Mouse (Mus musculus) brain, adult 2 months (tissue): Measurements from ENCODE around the gene Tnfsf9.

Experiments used
- DNase-seq: peaks from one replicate; pipeline ENCODE4 v3.0.0; 2011; ENCODE audit warnings: low read depth, low spot score

Tnfsf9 gene

GRCm38 (mm10) chr17:57105181-57106034 is at the start of gene Tnfsf9:
Gene Tnfsf9 (plus strand): TSS chr17:57105325.
- DNase-seq: peak; percentile 63

- DNase-seq: no peak
Measured at GRCm38 (mm10) chr17:57056246-57056645, 48.9 kb upstream of the Tnfsf9 start.

DNA sequence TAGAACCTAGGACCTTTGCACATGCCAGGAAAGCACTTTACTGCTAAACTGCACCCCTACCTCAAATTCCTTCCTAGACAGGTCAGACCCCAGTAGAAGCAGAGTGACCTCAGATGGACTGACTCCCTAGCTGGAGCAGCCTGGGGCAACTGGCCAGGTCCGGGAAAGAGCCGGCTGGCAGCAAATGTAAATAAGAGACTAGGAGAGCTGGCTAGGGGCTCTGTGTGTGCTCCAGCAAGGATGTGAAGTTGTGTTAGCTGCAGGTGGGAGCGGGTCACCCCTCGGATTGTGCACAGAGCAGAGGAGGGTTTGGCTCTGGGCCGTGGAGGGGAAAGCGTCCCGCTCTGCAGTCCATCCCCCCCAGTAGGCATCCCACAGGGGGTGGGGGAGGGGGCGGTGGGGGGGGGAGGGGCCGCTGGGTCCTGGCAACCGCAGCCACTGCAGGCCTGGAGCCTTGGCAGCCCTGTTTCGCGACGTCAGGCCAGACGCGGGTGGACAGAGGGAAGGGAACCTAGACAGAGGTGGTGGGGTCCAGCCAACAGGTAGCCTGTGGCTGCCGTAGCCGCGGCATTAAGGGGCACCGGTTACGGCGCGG is 46.1 kb upstream of the Tnfsf9 start, which contains the start of gene Crb3:
Crb3 (plus strand) TSS at position 215 of the 595 bp plus-strand sequence.
- DNase-seq: peak; percentile 45

DNA sequence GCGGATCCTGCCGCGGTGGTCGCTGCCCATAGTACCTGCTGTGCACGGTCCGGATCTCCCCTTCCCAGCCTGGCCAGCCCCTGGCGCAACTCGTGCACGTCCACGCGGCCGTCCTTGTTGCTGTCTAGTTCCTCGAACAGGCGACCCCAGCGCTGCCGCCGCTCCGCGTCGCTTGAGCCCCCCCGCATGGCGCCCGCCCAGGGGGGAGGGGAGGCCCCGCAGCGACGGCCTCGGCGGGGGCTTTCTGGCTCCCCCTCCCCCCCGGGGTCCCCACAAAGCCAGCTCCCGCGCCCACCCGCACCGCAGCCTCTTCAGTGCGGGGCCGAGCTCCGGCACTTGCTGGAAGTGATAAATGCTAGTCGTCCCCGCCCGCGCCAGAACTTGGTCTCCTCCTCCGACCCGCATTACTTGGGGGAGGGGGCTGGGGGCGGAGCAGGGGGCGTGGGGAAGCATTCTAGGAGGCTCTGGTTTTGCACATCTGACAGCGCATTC is 45.6 kb upstream of the Tnfsf9 start, which contains the start of gene Slc25a23:
Slc25a23 (minus strand) TSS at position 378 of the 492 bp plus-strand sequence.
- peak; percentile 90 for DNase-seq

- DNase-seq: peak; percentile 99
Measured at GRCm38 (mm10) chr17:57060231-57060801, 44.8 kb upstream of the Tnfsf9 start.

DNA sequence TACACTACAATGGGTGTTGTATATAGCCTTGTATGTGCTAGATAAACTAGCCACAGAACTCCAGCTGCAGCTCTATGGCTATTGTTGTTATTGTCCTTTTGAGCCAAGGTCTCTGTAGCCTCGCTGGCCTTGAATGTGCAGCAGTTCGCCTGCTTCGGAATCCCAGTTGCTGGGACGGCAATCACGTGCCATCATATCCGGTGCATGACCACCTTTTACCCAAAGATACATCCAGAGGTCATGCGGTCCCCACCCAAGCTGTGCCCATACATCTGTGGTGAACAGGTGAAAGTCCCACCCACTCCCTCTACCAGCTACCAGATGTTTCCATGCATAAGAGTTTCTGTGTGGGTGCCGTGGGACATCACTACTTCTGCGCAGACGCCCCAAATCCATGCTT is 44.1 kb upstream of the Tnfsf9 start:
- peak; percentile 19 for DNase-seq

GRCm38 (mm10) chr17:57062011-57062521 is 43.1 kb upstream of the Tnfsf9 start:
- DNase-seq: no peak

GRCm38 (mm10) chr17:57062548-57062947 is 42.6 kb upstream of the Tnfsf9 start:
- DNase-seq: no peak

DNA sequence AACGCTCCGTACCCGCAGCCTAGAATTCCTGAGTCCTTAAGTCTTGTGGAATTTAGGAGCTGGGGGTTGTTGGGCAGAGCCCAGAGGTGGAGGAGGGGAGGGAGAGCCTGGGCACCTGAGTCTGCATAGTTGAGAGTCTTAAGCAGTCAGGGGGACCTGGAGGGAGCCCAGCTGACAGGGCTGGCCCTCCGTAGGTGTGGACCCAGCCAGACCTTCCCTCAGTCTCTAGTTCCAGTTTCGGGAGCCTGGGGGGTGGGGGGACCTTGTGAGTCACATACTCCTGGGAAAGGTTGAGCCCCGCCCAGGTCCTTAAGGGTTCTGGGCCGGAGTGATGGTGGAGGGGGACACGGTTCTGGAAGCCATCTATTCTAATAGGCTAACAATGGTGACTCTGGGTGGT is 42.1 kb upstream of the Tnfsf9 start:
- no peak for DNase-seq

DNA sequence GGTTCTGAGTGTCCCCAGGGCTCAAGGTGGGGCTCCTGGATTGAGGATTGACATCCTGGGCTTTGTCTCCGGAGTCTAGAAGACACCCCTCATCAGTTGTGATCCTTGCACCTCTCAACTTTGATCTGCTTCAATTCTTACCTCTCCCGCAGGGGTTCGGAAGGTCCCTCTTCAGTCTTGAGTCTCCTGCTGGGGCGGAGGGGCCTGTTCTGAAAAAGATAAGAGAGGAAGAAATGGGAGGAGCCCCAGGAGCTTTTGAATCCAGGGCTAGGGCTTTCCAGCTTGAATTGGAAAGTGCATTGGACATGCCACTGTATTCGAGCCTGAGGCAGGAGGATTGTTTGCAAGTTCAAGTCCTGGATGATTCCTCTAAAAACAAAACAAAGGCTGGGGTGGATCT is 38.2 kb upstream of the Tnfsf9 start:
- DNase-seq: no peak

- DNase-seq: no peak
Measured at GRCm38 (mm10) chr17:57070272-57070671, 34.9 kb upstream of the Tnfsf9 start.

- DNase-seq: no peak
Measured at GRCm38 (mm10) chr17:57070699-57071098, 34.4 kb upstream of the Tnfsf9 start.

GRCm38 (mm10) chr17:57076916-57077315 is 28.2 kb upstream of the Tnfsf9 start:
- no peak for DNase-seq

DNA sequence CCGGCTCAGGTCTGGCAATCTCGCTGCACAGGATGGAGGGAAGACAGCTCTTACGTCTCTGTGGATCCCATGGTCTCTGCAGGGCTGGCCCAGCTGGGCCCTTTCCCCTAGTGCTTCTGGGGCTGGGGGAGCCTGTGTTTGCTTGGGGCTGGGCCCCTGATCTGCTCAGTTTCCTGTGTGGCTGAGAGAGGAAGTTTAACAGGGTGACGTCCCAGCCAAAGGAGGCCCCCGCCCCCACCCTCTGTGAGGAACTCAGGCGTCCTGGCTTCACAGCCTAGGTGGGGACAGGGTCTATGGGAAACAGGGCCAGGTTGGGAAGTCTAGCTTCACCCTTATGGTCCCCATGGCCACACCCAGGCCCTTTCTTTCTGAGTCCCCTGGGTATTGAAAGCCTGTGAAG is 26.8 kb upstream of the Tnfsf9 start, which contains the start of gene Dennd1c:
Dennd1c (minus strand) TSS at position 179 of the 400 bp plus-strand sequence.
- no peak for DNase-seq

DNA sequence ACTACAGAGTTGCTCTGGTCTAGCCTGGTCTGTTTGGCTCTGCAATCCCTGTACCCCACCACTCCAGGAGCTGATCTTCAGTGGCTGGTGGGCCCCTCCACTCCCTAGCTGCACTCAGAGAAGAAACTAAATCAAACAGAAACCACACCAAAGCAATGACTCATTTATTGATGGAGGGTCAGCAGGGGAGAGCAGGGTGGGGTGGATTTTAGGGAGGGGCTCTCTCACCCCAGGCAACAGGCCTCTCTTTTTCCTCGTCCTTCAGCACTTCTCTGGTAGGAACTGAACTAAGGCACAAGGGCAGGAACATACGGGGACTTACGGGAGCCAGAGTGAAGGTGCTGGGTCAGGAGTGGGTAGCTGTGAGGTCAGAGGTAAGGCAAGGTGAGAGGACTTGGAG is 25.2 kb upstream of the Tnfsf9 start:
- no peak for DNase-seq

DNA sequence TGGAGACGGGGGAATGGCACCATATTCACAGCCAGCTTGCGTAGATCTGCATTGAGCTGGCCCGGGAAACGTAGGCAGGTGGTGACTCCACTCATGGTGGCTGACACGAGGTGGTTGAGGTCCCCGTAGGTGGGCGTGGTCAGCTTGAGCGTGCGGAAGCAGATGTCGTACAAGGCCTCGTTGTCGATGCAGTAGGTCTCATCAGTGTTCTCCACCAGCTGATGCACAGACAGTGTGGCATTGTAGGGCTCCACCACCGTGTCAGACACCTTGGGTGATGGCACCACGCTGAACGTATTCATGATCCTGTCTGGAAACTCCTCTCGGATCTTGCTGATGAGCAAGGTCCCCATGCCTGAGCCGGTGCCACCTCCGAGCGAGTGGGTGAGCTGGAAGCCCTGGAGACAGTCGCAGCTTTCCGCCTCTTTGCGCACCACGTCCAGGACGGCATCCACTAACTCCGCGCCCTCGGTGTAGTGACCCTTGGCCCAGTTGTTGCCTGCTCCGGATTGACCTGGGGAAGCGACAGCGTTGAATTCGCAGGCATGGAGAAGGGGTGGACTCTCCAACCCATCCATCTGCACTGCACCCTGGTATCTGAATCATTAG is 23.8 kb upstream of the Tnfsf9 start:
- no peak for DNase-seq

DNA sequence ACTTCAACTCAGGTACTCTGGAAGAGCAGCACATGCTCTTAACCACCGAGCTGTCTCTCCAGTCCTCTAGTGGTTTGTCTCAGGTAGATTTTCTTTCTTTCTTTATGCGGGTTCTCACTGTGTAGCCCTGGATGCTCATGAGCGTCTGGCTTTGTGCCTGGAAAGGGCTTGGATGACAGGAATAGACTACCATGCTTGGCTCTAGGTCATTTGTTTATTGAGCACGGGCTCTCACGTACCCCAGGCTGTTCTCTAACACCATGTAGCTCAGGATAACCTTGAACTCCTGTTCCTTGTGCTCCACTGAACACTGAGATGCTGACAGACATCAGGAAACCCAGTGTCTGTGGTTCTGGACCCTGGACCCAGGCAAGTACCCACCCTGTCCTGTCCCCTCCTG is 22.6 kb upstream of the Tnfsf9 start:
- DNase-seq: peak; percentile 90

GRCm38 (mm10) chr17:57085970-57086757 is 19.0 kb upstream of the Tnfsf9 start:
- peak; percentile 95 for DNase-seq

DNA sequence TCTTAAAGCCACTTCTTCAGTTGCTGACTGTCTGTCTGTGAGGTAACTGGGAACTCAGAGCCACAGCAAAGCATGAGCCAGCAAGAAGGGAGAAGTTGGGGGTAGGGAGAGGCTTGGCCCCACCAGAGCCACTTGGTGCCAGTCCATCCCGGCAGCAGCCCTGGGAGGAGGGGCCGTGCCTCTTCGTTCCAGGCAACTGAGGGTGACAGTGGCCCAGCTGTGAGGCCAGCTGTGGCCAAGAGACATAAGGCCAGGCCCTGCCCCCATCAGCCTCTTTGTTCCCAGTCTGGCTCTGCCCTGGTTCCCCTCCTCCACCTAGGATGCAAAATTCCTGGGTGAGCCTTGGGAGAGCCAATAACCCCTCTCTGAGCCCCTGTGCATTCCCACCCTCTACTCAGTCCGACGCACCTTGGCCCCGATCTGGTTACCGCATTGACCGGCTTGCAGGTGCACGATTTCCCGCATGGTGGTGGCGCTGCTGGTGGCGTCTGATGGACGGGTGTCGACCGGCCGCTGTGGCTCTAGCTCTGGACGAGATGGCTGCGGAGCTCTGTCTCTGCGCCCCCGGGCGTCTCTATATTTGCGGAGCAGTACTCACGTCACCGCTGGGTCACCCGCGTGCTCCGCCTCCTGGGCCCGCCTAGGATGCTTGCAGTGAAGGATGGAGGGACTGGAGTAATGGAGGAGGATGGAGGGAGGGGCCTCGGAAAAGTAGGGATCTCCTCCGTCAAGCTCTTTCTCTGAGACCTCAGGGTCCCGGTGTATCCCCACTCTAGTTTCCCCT is 17.9 kb upstream of the Tnfsf9 start, which contains the start of gene Tubb4a:
Tubb4a (minus strand) TSS at position 734 of the 784 bp plus-strand sequence.
- peak; percentile 98 for DNase-seq

DNA sequence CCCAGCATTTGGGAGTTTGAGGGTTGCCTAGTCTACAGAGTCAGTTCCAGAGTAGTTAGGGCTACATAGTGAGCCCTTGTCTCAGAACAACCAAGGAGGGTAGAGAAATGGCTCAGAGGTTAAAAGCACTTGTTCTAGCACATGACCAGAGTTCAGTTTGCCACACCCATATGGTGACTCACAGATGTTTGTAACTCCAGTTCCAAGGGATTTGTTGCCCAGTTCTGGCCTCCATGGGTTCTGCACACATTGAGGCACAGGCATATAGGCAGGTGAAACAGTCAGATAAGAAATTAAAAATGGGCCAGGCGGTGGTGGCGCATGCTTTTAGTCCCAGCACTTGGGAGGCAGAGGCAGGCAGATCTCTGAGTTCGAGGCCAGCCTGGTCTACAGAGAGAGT is 10.9 kb upstream of the Tnfsf9 start:
- no peak for DNase-seq
